Mouse (Mus musculus) CH12.LX (cell line): ENCODE data around the gene Rab43. TPM values are rescaled to one million over a fixed set of nuclear protein-coding genes. Genes with fewer than 3 reads are reported as not detected.

Experiments used
- DNase-seq: peaks from one replicate; pipeline ENCODE4 v3.0.0-alpha.2; 2013; ENCODE audit errors: extremely low read depth
- H3K27ac ChIP-seq: 2 replicates; pipeline ENCODE4 v1.5.1; 2012; ENCODE audit warnings: low read depth, mild to moderate bottlenecking, control low read depth, moderate library complexity; ENCODE audit not compliant: insufficient read depth
- H3K27me3 ChIP-seq: replicated peaks from 2 replicates; pipeline ENCODE3; 2012; ENCODE audit warnings: inconsistent platforms
- H3K36me3 ChIP-seq, 2 experiments: replicated peaks in 1 of 2; 2 replicates each; pipeline versions ENCODE3 to v1.6.1; 2012; ENCODE audit warnings: inconsistent platforms in 1 of 2, low read length in 1 of 2, mild to moderate bottlenecking in 1 of 2, mixed read lengths in 1 of 2, moderate library complexity in 1 of 2; ENCODE audit not compliant: control insufficient read depth in 1 of 2, insufficient read depth in 1 of 2
- H3K4me1 ChIP-seq, 2 experiments: 2 replicates each; pipeline ENCODE4 v1.6.1; 2012; ENCODE audit warnings: inconsistent platforms in 1 of 2, moderate library complexity in 1 of 2; ENCODE audit not compliant: insufficient read depth in 2 of 2, control insufficient read depth in 1 of 2
- H3K4me2 ChIP-seq: 2 replicates; pipeline ENCODE4 v1.6.1; 2012; ENCODE audit warnings: low read depth, mild to moderate bottlenecking, control low read depth; ENCODE audit not compliant: poor library complexity, insufficient read depth, severe bottlenecking
- H3K4me3 ChIP-seq, 3 experiments: fragments of 150-350 bp in 1 of 3; sonication (generic) in 1 of 3; replicated peaks in 1 of 3; 2 replicates each; pipeline versions ENCODE3 to v1.5.1; 2011 to 2012; ENCODE audit warnings: low read depth in 2 of 3, low read length in 2 of 3, mild to moderate bottlenecking in 2 of 3, moderate library complexity in 2 of 3, control low read depth in 1 of 3, improper control_type of control experiment in 1 of 3, inconsistent platforms in 1 of 3, mixed read lengths in 1 of 3; ENCODE audit not compliant: poor library complexity in 1 of 3
- H3K79me2 ChIP-seq: replicated peaks from 2 replicates; pipeline ENCODE4 v1.6.1; 2012; ENCODE audit warnings: mild to moderate bottlenecking, moderate library complexity; ENCODE audit not compliant: control insufficient read depth, poor library complexity, insufficient read depth, severe bottlenecking; ENCODE audit errors: extremely low read depth
- H3K9ac ChIP-seq: 2 replicates; pipeline ENCODE4 v1.6.1; 2012; ENCODE audit warnings: low read depth, mild to moderate bottlenecking, control low read depth, moderate library complexity; ENCODE audit not compliant: insufficient read depth
- H3K9me3 ChIP-seq: replicated peaks from 2 replicates; pipeline ENCODE3; 2012; ENCODE audit warnings: low read length, inconsistent platforms, mixed read lengths
- CHD2 ChIP-seq: IDR thresholded peaks from 2 replicates; pipeline ENCODE4 v1.6.1; 2011; ENCODE audit warnings: low read length, improper control_type of control experiment
- CTCF ChIP-seq, 2 experiments: IDR thresholded peaks in 1 of 2; conservative IDR thresholded peaks in 1 of 2; 2 replicates each; pipeline ENCODE4 v1.5.1; 2011 to 2012; ENCODE audit warnings: low read depth in 2 of 2, low read length in 2 of 2, improper control_type of control experiment in 1 of 2, inconsistent platforms in 1 of 2, mild to moderate bottlenecking in 1 of 2, moderate library complexity in 1 of 2
- E2F4 ChIP-seq: IDR thresholded peaks from 2 replicates; pipeline ENCODE4 v1.6.1; 2011; ENCODE audit warnings: low read depth, low read length, improper control_type of control experiment; ENCODE audit not compliant: insufficient replicate concordance
- EP300 ChIP-seq: IDR thresholded peaks from 2 replicates; pipeline ENCODE4 v1.6.1; 2011; ENCODE audit warnings: low read length, improper control_type of control experiment
- GABPA ChIP-seq: IDR thresholded peaks from 2 replicates; pipeline ENCODE4 v1.6.1; 2012; ENCODE audit warnings: low read depth, low read length, improper control_type of control experiment, inconsistent platforms; ENCODE audit not compliant: insufficient replicate concordance
- IRF4 ChIP-seq: IDR thresholded peaks from 2 replicates; pipeline ENCODE4 v1.6.1; 2014; ENCODE audit warnings: low read depth, mild to moderate bottlenecking, inconsistent platforms, low read length, improper control_type of control experiment
- JUN ChIP-seq: IDR thresholded peaks from 2 replicates; pipeline ENCODE4 v1.6.1; 2011; ENCODE audit warnings: low read depth, mild to moderate bottlenecking, low read length, improper control_type of control experiment, moderate library complexity; ENCODE audit not compliant: insufficient read depth
- MXI1 ChIP-seq: IDR thresholded peaks from 2 replicates; pipeline ENCODE4 v1.6.1; 2011; ENCODE audit warnings: mild to moderate bottlenecking, low read depth, low read length, improper control_type of control experiment
- MYC ChIP-seq: IDR thresholded peaks from 2 replicates; pipeline ENCODE4 v1.6.1; 2011; ENCODE audit warnings: low read depth, mild to moderate bottlenecking, improper control_type of control experiment, low read length
- POLR2A ChIP-seq: IDR thresholded peaks from 2 replicates; pipeline ENCODE4 v1.6.1; 2011; ENCODE audit warnings: low read depth, mild to moderate bottlenecking, improper control_type of control experiment, low read length
- RCOR1 ChIP-seq: conservative IDR thresholded peaks from 2 replicates; pipeline ENCODE4 v1.6.1; 2012; ENCODE audit warnings: low read depth, mild to moderate bottlenecking, inconsistent platforms, low read length, improper control_type of control experiment
- USF1 ChIP-seq: IDR thresholded peaks from 2 replicates; pipeline ENCODE4 v1.6.1; 2014; ENCODE audit warnings: low read depth, mild to moderate bottlenecking, inconsistent platforms, low read length, improper control_type of control experiment
- ZC3H11A ChIP-seq: IDR thresholded peaks from 2 replicates; pipeline ENCODE4 v1.6.1; 2012; ENCODE audit warnings: low read depth, mild to moderate bottlenecking, inconsistent platforms, low read length, improper control_type of control experiment
- dilution Hi-C: fragments of 300-500 bp; cut with MboI; formaldehyde crosslinking; loops from 2 replicates; pipeline ENCODE4 v1.14.3; 2020; ENCODE audit warnings: low sequenced_read_pairs; ENCODE audit not compliant: extremely low pct_unique_long_range_greater_than_20kb, extremely low pct_ligation_motif_present
- in situ Hi-C: fragments of 300-500 bp; cut with MboI; formaldehyde crosslinking; loops from 3 replicates; pipeline ENCODE4 v1.14.3; 2019; ENCODE audit warnings: low sequenced_read_pairs, low pct_ligation_motif_present, low pct_unique_long_range_greater_than_20kb, mixed read lengths
- polyA plus RNA-seq: library from polyadenylated mRNA; unstranded; fragments of >175 nt; gene quantifications from 2 replicates; pipeline ENCODE4 v1.2.1, GENCODE M21; 2012; ENCODE audit warnings: low read depth; ENCODE audit not compliant: insufficient read length
- total RNA-seq, 2 experiments: library from RNA; depleted of rRNA; stranded (reverse); fragments of 300-350 nt in 1 of 2; fragments of >200 nt in 1 of 2; gene quantifications; 2 replicates each; pipeline ENCODE4 v1.2.3; 2012 to 2014

Gene Rab43
- total and polyA plus RNA-seq, 3 experiments = 4.3 to 23.4 (median 10.3) TPM

GRCm38 (mm10) chr6:87746059-87746458 lies 65.9 kb downstream of the Rab43 start:
- H3K9me3 ChIP-seq = no peaks in the 10 kb centered on the region
- no peak overlapping the region for H3K4me3 ChIP-seq
- dilution Hi-C loops = no loop called here
- peaks cover 2% of the 10 kb centered on the region for H3K27me3 ChIP-seq
- no peaks in the 10 kb centered on the region for H3K79me2 ChIP-seq
- H3K4me2 ChIP-seq = no peak overlapping the region
- no peak overlapping the region for H3K27ac ChIP-seq
- no peak overlapping the region for H3K9ac ChIP-seq
- TF ChIP-seq ZC3H11A (no peak), E2F4 (no peak), CTCF (conservative IDR thresholded peaks at IDR 0.05 in 1 of 2, IDR thresholded peaks at IDR 0.05 in 1 of 2; ENCODE audit: low read depth in 2 of 2, low read length in 2 of 2) (no peak), MXI1 (no peak), RCOR1 (no peak)
- TF ChIP-seq, all 38 proteins: peak for 0
- in situ Hi-C loops = no loop called here
- Histone ChIP-seq H3K36me3 (peaks cover 0 to 3% of the 10 kb centered on the region in 2 experiments), H3K4me1 (peaks cover 27 to 74% of the 10 kb centered on the region in 2 experiments)
- DNase-seq = no peak

DNA sequence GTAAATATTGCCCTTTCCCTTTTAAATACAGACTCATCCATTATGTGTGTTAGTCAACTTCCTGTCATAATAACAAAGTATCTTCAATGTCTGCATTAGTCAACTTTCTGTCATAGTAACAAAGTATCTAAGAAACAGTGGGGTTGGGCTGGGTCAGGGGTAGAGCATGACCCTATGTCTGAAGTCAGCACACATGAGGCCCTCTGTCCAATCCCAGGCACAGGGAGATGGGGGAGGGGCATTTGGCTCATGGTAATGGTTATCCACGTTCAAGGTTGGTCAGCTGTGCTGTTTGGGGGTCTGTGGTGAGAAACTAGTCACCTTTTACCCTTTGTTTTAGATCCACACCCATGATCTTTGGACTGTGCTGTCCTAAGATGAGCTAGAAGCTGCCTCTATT lies 66.7 kb downstream of the Rab43 start:
- dilution Hi-C loops = no loop called here

DNA sequence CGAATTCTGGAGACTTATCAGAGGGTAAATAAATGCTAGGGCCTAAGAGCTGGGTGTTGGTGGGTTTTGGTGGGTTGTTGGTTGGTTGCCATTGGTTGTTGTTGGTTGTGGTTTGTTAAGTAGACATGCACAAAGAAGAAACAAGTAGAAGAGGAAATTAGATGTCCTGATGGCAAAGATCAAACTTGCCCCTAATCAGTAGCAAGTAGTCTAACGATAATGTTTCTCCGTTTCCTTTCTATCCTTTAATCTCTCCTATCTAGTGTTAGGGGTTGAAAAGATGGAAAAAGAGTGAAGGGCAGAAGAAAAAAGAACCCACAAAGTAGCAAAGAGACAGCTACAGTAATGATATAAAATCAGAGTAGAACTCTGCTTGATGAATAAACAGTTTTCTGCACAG lies 67.3 kb downstream of the Rab43 start:
- dilution Hi-C loops (no loop called here), in situ Hi-C loops (no loop called here)
- H3K27me3 ChIP-seq = no peaks in the 10 kb centered on the region
- H3K9ac ChIP-seq = no peak overlapping the region
- no peak overlapping the region for H3K4me2 ChIP-seq
- no peaks in the 10 kb centered on the region for H3K79me2 ChIP-seq
- no peaks in the 10 kb centered on the region for H3K9me3 ChIP-seq
- H3K27ac ChIP-seq = no peak overlapping the region
- H3K36me3 ChIP-seq = peaks cover 0 to 3% of the 10 kb centered on the region in 2 experiments
- TF ChIP-seq JUN (no peak), MYC (no peak), IRF4 (no peak), POLR2A (no peak), EP300 (no peak), GABPA (no peak)
- H3K4me3 ChIP-seq = no peak overlapping the region
- peaks cover 27 to 63% of the 10 kb centered on the region in 2 experiments for H3K4me1 ChIP-seq
- no peak for DNase-seq

More for the DNA sequence above, 66.7 kb downstream of the Rab43 start:
- no peaks in the 10 kb centered on the region for H3K27me3 ChIP-seq
- no peak overlapping the region for H3K27ac ChIP-seq
- H3K4me3 ChIP-seq = no peak overlapping the region
- H3K9ac ChIP-seq = no peak overlapping the region
- H3K9me3 ChIP-seq = no peaks in the 10 kb centered on the region
- TF ChIP-seq USF1 (no peak), CHD2 (0 out of 2 replicates have a peak, but pooled peaks have one; percentile 20)
- no peak overlapping the region for H3K4me2 ChIP-seq
- in situ Hi-C loops = no loop called here
- H3K79me2 ChIP-seq = no peaks in the 10 kb centered on the region
- peaks cover 27 to 69% of the 10 kb centered on the region in 2 experiments for H3K4me1 ChIP-seq
- peaks cover 0 to 3% of the 10 kb centered on the region in 2 experiments for H3K36me3 ChIP-seq
- DNase-seq = no peak
